Mouse (Mus musculus) megakaryocyte, adult 5-6 weeks (primary cell): ENCODE measurements at regions not wholly inside any gene's neighbourhood (a gene's known extent, or its start where the extent isn't known, plus 50 kb on each side); places are given as distances from the start of the nearest gene placed in this dataset.

Experiments used
- ATAC-seq: 2 replicates; pipeline ENCODE4 v1.8.0; 2016; ENCODE audit warnings: mild to moderate bottlenecking, inconsistent platforms; ENCODE audit not compliant: poor library complexity, severe bottlenecking

GRCm38 (mm10) chr5:85707345-85707744, 358.0 kb downstream of the Cenpc1 start:
- no peak for ATAC-seq

DNA sequence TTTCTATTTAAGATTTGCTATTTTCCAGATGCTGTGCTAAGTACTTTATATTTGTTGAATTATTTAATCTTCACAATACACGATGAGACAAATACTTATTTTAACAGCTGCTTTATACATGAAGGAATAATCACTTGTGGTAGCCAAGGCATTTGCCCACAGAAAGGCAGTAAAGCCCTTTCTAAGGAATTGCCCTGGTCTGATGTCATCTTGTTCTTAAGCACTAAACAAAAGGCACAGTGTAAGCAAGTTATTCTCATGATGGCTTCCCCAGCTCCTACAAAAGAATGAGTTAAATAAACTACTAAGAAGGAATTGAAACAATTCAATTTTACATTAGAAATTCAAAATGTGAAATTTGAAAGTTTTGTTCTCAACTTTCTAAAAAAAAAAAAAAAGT, 358.8 kb downstream of the Cenpc1 start:
- no peak for ATAC-seq

DNA sequence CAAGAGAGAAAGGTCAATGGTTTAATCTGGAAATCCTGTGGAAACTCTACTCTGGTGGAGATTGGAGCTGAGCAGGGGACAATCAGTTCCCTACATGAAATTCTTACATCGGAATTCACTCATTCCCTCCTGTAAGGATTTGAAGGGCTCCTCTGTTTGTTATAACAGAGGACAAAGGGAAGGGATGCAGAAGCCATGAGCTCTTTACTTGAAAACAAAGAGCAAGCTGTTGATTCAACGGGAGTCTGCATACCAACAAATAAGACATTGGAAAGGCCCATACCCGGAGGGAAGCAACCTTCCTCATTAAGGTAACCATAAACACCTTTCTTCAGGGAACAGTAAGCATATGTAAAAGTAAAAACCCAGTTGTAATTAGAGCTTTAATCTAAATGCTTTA, 359.3 kb downstream of the Cenpc1 start:
- ATAC-seq = no peak

GRCm38 (mm10) chr5:85677872-85678271, 387.5 kb downstream of the Cenpc1 start:
- no peak for ATAC-seq

DNA sequence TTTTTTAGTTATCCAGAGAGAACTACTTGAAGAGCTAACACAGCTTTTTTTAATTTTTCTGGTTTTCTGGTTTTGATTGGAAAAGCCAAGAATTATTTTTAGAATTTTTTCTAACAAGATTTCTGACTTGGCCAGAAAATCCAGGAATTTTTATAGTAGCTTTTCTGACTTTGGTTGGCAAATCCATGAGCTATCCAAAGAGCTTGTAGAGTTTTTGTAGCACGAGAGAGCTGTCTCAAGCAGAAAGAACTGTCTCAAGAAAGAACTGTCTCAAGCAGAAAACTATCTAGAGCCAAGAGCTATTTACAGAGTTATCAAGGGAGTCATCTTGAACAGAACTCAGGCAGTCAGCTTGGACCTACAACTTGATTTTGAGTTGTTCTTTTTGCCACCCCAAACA, 394.3 kb downstream of the Cenpc1 start:
- no peak for ATAC-seq

DNA sequence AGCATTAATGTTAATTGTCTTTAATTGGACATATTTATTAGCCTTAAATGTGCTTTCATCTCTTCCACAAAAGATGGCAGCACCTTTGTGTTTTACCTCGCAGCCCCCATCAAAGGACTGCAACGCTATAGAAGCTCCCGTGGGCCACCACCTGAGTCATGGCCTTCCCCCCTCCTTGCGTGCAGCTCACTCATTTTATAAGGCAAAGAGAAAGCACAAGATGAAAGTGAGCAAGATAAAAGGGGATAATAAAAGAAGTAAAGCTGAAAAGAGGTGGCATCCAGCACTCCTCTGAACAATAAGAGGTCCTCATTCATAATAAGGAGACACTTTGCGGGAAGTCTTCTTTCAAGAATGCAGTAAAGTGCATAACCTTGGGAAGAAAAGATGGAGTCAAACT, 403.9 kb downstream of the Cenpc1 start:
- no peak for ATAC-seq

DNA sequence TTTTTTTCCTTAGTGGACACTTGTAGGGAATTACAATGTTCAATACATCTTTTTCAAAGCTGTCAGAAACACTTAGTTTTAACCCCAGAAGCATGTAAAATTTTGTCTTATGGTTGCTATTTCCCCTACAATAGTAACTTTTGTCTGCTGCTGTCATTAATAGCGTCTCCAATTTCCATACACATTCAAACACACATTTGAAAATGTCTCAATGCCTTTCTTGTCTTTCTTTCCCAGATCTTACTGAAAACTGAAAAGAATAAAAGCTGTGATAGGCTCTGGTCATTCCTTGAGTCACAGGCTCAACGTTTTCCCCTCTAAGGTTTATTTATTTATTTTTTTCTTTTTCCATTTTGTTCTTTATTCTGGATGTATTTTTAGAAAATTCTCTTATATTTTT, 444.3 kb downstream of the Cenpc1 start:
- ATAC-seq = no peak

DNA sequence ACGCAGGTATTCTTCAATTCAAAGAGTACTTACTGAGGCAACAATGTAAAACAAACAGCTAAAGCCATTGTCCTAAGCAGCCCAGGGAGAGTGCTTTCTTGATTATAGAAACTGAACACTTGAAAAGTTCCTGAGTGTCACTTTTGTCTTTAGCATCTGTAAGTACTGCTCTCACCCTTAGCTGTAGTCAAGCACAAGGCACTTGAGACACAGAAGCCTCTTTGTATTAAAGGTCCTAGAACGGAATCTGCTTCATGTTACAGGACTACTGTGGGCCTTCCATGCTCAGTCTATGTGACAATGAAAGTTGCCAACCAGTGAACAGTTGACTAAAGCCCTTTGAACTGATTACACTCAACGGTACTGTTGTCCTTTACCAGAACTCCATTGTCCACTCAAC, 450.6 kb downstream of the Cenpc1 start:
- no peak for ATAC-seq

DNA sequence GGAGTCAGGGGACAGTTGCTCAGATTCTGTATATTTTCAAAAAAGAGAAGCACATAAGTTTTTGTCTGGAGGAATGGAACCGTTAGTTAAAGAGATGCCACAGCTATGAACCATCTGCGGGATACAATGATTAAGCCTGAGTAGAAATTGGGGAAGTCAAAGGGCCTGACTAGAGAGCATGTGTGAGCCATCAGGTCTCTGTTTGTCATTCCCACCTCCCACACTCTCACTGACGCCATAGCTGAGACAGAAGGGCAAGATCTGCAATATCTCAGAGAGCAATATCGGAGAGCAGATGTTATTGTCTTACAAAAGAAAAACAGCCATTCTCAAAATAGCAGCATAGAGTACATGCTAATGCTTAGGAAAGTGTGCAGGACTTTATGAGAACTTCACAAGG, 452.8 kb downstream of the Cenpc1 start:
- ATAC-seq = no peak

GRCm38 (mm10) chr5:85609104-85609503, 456.3 kb downstream of the Cenpc1 start:
- no peak for ATAC-seq

DNA sequence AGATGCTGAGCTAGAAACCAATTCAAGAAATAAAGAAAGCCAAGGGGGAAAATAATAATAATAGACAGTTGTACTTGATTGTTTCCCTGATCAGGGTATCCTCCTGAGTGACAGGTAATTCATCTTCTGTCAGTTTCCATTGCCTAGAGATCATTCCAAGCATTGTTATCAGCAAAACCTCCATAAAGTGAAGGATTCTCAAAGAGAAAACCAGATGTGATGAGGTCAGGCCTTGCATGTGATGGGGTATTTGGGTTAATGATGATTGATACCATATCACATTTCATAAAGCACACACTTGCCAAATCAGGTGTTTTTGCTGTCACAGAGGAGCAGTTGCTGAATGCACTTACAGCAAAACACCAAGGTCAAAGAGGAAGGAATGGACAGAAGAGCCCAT, 467.2 kb downstream of the Cenpc1 start:
- no peak for ATAC-seq

DNA sequence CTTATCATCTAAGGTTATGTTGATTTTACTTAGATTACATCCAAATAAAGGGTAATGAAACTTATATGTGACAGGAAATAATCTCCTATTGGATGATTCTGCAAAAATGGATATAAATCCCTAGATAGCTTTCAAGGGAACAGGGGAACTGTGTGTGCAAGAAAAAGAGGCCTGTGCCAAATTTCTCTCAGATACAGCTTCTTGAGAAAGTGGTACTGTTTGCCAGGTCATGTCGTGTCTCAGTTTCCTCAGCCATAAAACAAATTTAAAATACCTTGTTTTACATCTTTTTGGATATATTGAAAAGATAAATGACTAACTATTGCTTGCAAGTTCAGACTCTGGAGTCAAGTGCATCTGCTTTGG, 470.3 kb downstream of the Cenpc1 start:
- ATAC-seq = no peak

DNA sequence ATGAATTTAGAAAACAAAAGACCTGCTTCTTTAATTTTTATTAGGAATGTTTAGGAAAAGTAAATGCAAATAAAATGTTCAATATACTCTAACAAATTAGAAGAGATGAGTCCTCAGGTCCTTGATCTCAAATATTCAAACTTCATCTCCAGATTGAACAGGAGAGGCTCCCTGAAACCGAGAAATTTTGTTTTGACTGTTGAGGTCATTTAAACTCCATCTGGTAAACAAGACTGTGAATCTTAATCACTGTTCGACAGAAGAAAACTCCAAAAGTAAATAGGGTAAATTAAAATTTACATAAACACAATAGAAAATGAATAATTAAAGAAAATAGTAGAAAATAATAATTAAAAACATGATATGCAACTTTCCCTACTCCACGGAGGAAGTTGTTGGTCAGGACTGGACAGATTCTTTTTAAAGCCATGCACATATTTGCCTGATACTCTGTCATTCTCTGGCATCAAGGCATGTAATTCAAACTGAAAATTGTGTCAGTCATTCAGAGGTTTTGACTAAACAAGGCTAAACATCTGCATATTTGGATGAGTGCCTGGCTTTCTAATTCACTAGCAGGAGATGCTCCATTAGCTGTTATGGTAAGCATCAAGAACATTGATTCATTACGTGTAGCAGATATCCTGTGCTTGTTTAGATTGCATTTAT, 470.8 kb downstream of the Cenpc1 start:
- no peak for ATAC-seq

DNA sequence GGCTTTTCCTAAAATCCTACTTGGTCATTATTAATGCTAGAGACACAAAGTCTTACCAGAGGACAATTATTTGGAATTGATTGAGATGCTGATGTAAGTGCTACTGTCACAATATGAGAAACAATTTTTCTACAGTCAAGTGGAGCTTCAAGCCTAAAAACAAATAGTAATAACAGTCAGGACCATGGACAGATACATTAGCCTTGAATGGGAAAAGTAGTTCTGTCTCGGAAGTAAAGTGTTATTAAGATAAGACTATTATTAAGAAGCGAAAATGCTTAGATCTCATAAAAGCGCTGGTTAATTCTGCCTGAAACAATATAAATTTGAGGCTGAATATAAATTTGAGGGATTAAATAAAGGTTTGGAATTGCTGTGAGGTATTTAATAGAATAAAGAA, 473.1 kb downstream of the Cenpc1 start:
- no peak for ATAC-seq

DNA sequence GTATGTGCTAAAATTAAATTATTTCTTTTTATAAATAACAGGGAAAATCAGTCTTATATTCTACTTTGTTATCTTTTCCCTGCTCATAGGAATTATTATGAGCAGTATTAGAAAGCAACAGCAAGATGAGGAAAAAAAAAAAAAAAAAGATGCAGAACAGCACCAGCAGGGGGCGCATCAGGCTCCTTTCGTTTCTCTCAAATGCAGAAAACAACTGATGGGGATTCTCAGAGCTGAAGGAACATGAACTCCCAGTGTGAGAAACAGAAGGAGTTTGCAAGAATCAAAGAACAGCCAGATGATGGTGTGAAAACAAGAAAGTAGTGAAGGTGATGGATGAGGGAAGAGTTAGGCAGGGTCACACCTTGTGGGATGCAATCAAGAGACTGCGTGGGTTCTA, 478.7 kb downstream of the Cenpc1 start:
- no peak for ATAC-seq

DNA sequence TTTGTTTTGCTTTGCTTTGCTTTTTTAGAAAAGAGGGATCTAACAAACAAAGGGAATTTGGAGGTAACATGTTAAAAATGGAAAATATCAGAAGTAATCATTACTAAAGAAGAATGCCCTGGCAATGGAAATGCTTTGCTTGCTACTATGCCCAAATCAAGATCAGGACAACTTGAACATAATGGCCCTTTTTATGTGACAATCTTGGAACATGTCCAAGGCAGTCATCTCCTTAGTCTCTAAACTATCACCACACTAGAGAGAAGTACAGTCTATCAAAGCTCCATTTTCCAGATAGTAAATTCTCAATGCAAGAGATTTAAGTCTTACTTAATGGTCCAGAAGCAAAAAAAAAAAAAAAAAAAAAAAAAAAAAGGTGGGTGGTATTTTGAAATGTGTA, 492.9 kb downstream of the Cenpc1 start:
- ATAC-seq = no peak

DNA sequence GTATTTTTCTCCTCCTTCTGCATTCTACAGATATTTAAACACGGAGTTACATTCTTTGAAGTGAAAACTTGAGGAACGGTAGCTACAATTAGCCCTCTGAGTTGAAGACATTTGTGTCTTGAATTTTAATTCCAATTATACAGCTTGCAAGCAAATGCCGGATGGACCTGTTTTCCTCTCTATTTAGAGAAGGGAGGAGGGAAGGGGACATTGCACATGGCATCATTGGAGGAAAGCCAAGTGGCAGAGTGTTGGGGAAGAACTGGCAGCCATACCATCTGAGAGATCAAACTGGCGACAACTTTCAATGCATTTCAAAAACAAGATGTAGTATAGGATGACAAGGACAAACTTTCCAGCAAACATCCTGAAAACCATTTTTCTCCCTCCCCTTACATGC, 493.4 kb downstream of the Cenpc1 start:
- no peak for ATAC-seq

GRCm38 (mm10) chr5:85571381-85571780, 494.0 kb downstream of the Cenpc1 start:
- no peak for ATAC-seq

DNA sequence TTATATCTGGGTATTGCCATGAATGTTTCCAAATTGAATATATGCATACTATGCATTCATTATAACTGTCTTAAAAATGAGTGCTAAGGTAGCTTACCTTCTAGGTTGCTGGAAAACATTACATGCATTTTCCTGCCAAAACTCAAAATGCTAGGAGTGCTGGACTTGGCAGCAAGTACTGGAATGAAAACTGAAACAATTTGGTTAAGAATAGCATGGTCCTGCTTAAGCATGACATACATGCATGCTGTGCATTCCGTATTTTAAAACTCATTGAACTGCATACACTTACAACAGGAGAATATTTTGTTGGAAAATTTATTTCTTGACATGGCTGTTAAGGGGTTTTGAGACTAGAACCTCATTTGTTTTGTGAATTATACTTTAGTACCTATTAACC, 529.1 kb downstream of the Cenpc1 start:
- no peak for ATAC-seq

DNA sequence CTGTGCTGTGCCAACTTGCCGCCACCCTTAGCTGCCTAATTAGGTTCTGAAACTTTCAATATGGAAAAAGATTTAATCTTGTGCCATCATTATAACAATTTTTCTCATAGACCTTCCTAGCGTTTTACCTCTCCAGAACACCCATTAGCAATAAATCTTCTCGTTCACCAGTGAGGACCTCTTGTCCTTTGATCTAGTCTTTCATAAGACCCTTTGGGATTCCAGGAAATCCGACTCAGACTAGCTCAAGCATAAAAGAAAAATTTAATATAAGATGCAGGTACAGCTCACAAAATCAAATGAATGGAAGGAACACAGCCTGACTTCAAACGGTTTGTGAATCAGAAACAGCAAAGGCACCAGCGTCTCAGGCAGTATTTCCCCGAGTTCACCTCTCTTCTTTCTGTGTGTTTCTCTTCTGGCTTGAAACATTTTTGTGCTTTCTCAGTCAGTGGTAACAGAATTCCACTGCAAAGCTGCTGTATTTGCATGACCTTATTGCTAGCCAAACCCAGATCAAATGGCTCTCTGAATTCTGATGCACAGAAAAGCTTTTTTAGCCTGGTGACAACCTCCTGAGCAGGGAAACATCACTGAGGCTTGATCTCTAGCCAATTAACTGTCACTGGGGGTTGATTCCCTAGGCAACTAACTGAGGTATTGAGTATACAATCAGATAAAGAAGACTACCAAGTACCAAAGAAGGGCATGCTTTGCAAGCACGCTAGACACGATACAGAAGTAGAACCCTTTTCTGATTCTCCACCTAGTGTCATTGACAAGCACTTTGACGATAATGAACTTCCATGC, 539.8 kb downstream of the Cenpc1 start:
- ATAC-seq = no peak

GRCm38 (mm10) chr5:85505244-85505643, 560.1 kb downstream of the Cenpc1 start:
- no peak for ATAC-seq

- ATAC-seq = no peak
Observed at GRCm38 (mm10) chr5:85497261-85497660, 568.1 kb downstream of the Cenpc1 start.
